Mouse (Mus musculus) mammary gland, adult 2 months (tissue): ENCODE measurements around the gene Pgk2. TPM values are rescaled to one million over a fixed set of nuclear protein-coding genes. Genes with fewer than 3 reads are reported as not detected.

ENCODE experiments used
- polyA plus RNA-seq: library from polyadenylated mRNA; depleted of rRNA; stranded (reverse); fragments of >200 nt; gene quantifications from 2 replicates; pipeline ENCODE4 v1.2.3, GENCODE M21; 2012; ENCODE audit warnings: low replicate concordance; rRNA removed

Pgk2 gene
- not detected in 2 replicates for polyA plus RNA-seq

GRCm38 (mm10) chr17:40208540-40208939, at the start of gene Pgk2:
Gene Pgk2, minus strand, starts transcription at chr17:40208640.

GRCm38 (mm10) chr17:40242135-40242534, 33.7 kb upstream of the Pgk2 start, which contains the start of gene Crisp3:
Gene Crisp3, minus strand, starts transcription at chr17:40242288.

Other genes starting within 250 kb of the Pgk2 start
- gene AC192777.2, start 113.2 kb downstream of the Pgk2 start, polyA plus RNA-seq: not detected in 2 replicates
- gene Crisp3, start 33.6 kb upstream of the Pgk2 start, polyA plus RNA-seq: 0.08 and 0.29 TPM in 2 replicates
- not detected in 2 replicates for gene Crisp1, start 110.6 kb upstream of the Pgk2 start, polyA plus RNA-seq